ENCODE assay signal across 16 mouse cellular contexts in genomic region chr3:140876201-140876895, GRCm38 (mm10).
"Had no signal": no experiment of that assay in that cellular context is flagged by ENCODE, and none has a peak within 500 bp of the region (broad histone marks: within the 10 kb centered on the region; RNA-seq: fewer than 3 reads in every experiment).

No protein-coding gene starts in this region.

- H3K4me3 ChIP-seq: intestine, embryonic 15.5 days; limb, embryonic 13.5 days; midbrain, embryonic 12.5 days; myocyte; neural tube, embryonic 15.5 days had no signal

- H3K27me3 ChIP-seq: intestine, embryonic 15.5 days; limb, embryonic 13.5 days; midbrain, embryonic 12.5 days; neural tube, embryonic 15.5 days had no signal

- DNase-seq: kidney, adult 18-20 months; kidney, postnatal 10 days; kidney, postnatal 4 days; left cerebral cortex, postnatal 4 days; lung, adult 2 months; lung, postnatal 36 days; right cerebral cortex, postnatal 4 days; spleen, adult 18-20 months; thymus, adult 2 months; thymus, postnatal 36 days had no signal

- H3K4me1 ChIP-seq: intestine, embryonic 15.5 days; limb, embryonic 13.5 days; midbrain, embryonic 12.5 days; neural tube, embryonic 15.5 days had no signal

- H3K9ac ChIP-seq: intestine, embryonic 15.5 days; limb, embryonic 13.5 days; midbrain, embryonic 12.5 days; neural tube, embryonic 15.5 days had no signal

- H3K27ac ChIP-seq: intestine, embryonic 15.5 days; limb, embryonic 13.5 days; midbrain, embryonic 12.5 days; neural tube, embryonic 15.5 days had no signal

- H3K36me3 ChIP-seq: intestine, embryonic 15.5 days; limb, embryonic 13.5 days; midbrain, embryonic 12.5 days; neural tube, embryonic 15.5 days had no signal

- H3K9me3 ChIP-seq: intestine, embryonic 15.5 days; limb, embryonic 13.5 days; midbrain, embryonic 12.5 days; neural tube, embryonic 15.5 days had no signal

- H3K4me2 ChIP-seq: intestine, embryonic 15.5 days; limb, embryonic 13.5 days; midbrain, embryonic 12.5 days; neural tube, embryonic 15.5 days had no signal

- ATAC-seq: intestine, embryonic 15.5 days; lung, postnatal 0 days had no signal
